Mouse (Mus musculus) intestine, postnatal 0 days (tissue): ENCODE data around the gene Zyg11a. TPM values are rescaled to one million over a fixed set of nuclear protein-coding genes. Genes with fewer than 3 reads are reported as not detected.

ENCODE experiments used
- ATAC-seq: fragments of 200-750 bp; cut with Nextera tagmentation; 2 replicates; pipeline ENCODE4 v1.8.0; 2017; ENCODE audit warnings: mild to moderate bottlenecking, moderate TSS enrichment, moderate library complexity
- H3K27ac ChIP-seq: fragments of 300-500 bp; sonication (generic); 2 replicates; pipeline ENCODE4 v1.5.1; 2014; ENCODE audit warnings: mild to moderate bottlenecking, low read depth, low read length, moderate library complexity
- H3K27me3 ChIP-seq: fragments of 300-500 bp; sonication (generic); replicated peaks from 2 replicates; pipeline ENCODE4 v1.6.1; 2014; ENCODE audit warnings: low read length, mixed read lengths; ENCODE audit not compliant: control insufficient read depth, insufficient read depth
- H3K36me3 ChIP-seq: fragments of 300-500 bp; sonication (generic); 2 replicates; pipeline ENCODE4 v1.6.1; 2014; ENCODE audit warnings: mild to moderate bottlenecking, moderate library complexity; ENCODE audit not compliant: control insufficient read depth, insufficient read depth
- H3K4me1 ChIP-seq: fragments of 300-500 bp; sonication (generic); replicated peaks from 2 replicates; pipeline ENCODE4 v1.6.1; 2014; ENCODE audit warnings: antibody characterized with exemption, low read length, mixed read lengths; ENCODE audit not compliant: control insufficient read depth, insufficient read depth
- H3K4me2 ChIP-seq: fragments of 300-500 bp; sonication (generic); replicated peaks from 2 replicates; pipeline ENCODE4 v1.6.1; 2014; ENCODE audit warnings: low read depth, mild to moderate bottlenecking, moderate library complexity
- H3K4me3 ChIP-seq: fragments of 300-500 bp; sonication (generic); 2 replicates; pipeline ENCODE4 v1.5.1; 2014; ENCODE audit warnings: low read depth, low read length
- H3K9ac ChIP-seq: fragments of 300-500 bp; sonication (generic); 2 replicates; pipeline ENCODE4 v1.6.1; 2014; ENCODE audit warnings: mild to moderate bottlenecking, low read depth, low read length
- H3K9me3 ChIP-seq: fragments of 300-500 bp; sonication (generic); 2 replicates; pipeline ENCODE4 v1.6.1; 2016; ENCODE audit warnings: mixed run types; ENCODE audit not compliant: control insufficient read depth
- CTCF ChIP-seq: sonication (generic); IDR thresholded peaks from 2 replicates; pipeline ENCODE4 v1.5.1; 2016; ENCODE audit warnings: low read depth, mild to moderate bottlenecking, control low read depth, antibody characterized with exemption, moderate library complexity
- WGBS: fragments of 180-500 bp; shearing (Covaris S2); extraction: QIAGEN DNeasy Blood & Tissue Kit; methylation state at CpG from one replicate; pipeline ENCODE4 v1.1.7; 2014; 5-methylcytosine and 5-hydroxymethylcytosine counted together
- polyA plus RNA-seq: library from polyadenylated mRNA; unstranded; fragments of >200 nt; fragmentation: Nextera tagmentation; extraction: Ambion mirVana; gene quantifications from 2 replicates; pipeline ENCODE4 v1.2.1, GENCODE M21; 2015

Gene Zyg11a
- polyA plus RNA-seq, 1 experiment from 2014 or later = 0.18 TPM

DNA sequence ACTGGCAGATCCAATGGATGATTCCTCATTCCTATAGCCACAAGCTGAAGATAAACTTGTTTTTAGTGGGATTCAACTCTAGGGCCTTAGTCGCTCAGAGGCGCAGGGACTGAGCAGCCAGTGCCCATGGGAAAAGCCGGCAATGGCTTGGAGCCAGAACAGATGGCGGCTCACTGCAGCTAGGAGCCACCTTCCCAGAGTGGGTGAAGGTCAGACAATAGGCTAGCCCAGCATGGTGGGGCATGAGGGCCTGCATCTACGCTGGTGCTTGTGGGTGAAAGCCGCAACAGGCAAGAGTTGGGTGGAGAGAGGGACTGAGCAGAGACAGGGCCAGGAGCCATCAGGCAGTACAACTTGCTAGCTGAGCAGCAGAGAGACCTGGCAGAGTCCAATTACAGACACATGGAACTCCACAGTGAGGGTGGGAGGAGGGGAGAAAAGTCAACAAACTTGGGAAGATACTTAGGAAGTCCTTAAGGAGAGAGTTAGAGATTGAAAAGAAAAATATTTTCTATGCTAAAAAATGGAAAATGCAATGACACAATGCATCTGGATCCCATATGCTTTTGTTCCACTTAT, 21.5 kb downstream of the Zyg11a start:
- WGBS = 64% methylated on average over 6 of the region's 6 CpGs
- Histone ChIP-seq H3K4me1 (no peaks in the 10 kb centered on the region), H3K36me3 (no peaks in the 10 kb centered on the region), H3K4me3 (no peak overlapping the region), H3K27me3 (no peaks in the 10 kb centered on the region), H3K4me2 (no peak overlapping the region), H3K27ac (no peak overlapping the region), H3K9ac (no peak overlapping the region), H3K9me3 (no peaks in the 10 kb centered on the region)
- ATAC-seq = no peak
- no peak for TF ChIP-seq CTCF

DNA sequence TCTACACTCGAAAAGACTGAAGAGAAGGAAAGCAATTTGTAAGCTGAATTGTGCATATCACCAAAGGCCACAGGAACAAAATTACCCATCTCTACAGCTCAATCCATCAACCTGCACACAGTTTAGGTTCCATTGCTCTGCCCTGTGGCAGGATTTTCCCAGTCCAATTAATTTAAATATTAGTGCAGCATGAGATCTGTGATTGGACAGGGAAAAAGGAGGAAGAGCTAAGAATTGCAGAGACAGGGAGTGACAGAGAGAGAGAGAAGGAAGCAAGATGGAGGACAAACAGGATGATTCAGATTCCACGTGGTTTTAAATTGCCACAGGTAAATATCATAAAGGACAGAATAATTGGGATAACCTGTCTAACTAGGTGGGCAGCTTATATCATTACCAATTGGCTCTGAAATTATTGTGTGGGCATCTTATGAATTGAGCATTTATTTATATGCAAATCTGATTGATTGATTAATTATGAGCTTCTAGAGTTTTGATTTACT, 25.0 kb downstream of the Zyg11a start:
- WGBS = 59% methylated on average over 2 of the region's 2 CpGs

DNA sequence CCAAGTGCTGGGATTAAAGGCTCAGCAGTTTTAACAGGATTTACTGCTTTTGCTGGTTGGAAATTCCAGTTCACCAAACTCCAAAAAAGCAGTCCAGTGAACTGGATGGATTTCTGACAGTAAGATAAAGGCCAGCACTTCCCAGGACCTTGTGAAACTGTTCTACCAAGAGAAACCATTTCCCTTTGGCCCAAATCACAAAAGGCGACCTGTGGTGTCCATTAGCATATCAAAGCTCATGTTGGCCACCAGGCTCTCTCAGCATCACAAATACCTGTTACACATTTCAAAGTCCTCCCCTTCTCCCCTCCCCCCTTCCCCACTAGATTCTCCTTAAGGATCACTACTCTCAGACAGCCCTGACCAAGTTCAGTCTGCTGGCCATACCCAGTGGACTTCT, 35.6 kb downstream of the Zyg11a start:
- Histone ChIP-seq H3K27me3 (no peaks in the 10 kb centered on the region), H3K27ac (no peak overlapping the region), H3K4me1 (no peaks in the 10 kb centered on the region), H3K36me3 (peaks cover 2% of the 10 kb centered on the region; the same call in 1 of the 2 replicates), H3K9me3 (no peaks in the 10 kb centered on the region), H3K4me2 (no peak overlapping the region), H3K4me3 (no peak overlapping the region), H3K9ac (no peak overlapping the region)
- 79% methylated on average over 1 of the region's 1 CpGs for WGBS
- ATAC-seq = no peak
- TF ChIP-seq CTCF = no peak

More for the DNA sequence above, 25.0 kb downstream of the Zyg11a start:
- no peak overlapping the region for H3K9ac ChIP-seq
- no peak overlapping the region for H3K27ac ChIP-seq
- no peak overlapping the region for H3K4me3 ChIP-seq
- TF ChIP-seq CTCF = no peak
- no peaks in the 10 kb centered on the region for H3K36me3 ChIP-seq
- ATAC-seq = no peak
- H3K4me1 ChIP-seq = no peaks in the 10 kb centered on the region
- no peak overlapping the region for H3K4me2 ChIP-seq
- no peaks in the 10 kb centered on the region for H3K27me3 ChIP-seq
- H3K9me3 ChIP-seq = no peaks in the 10 kb centered on the region

DNA sequence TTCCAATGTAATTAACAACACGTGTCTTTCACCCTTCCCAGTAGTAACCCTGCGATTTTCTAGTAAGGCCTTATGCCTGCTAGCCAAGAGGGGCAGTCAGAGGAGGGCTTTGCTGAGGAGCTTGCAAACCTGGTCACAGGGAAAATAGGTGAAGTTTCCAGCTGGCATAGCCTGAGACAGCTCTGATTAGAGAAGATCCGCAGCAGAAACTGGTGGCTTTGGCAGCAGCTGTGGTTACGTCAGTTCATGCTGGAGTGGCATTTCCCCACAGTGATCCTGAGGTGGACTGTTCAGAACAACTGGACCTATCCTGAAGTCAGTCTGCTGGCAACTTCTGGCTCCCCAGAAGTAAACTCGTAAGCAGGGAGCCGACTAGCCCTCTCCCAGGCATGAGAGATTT, 49.8 kb downstream of the Zyg11a start:
- H3K9me3 ChIP-seq = no peaks in the 10 kb centered on the region
- no peaks in the 10 kb centered on the region for H3K27me3 ChIP-seq
- no peaks in the 10 kb centered on the region for H3K36me3 ChIP-seq
- H3K4me2 ChIP-seq = no peak overlapping the region
- H3K4me3 ChIP-seq = no peak overlapping the region
- no peak overlapping the region for H3K9ac ChIP-seq
- TF ChIP-seq CTCF = no peak
- 0 out of 2 replicates have a peak, but pooled peaks cover 3% of the 10 kb centered on the region for H3K4me1 ChIP-seq
- ATAC-seq = no peak
- no peak overlapping the region for H3K27ac ChIP-seq
- 83% methylated on average over 6 of the region's 6 CpGs for WGBS

DNA sequence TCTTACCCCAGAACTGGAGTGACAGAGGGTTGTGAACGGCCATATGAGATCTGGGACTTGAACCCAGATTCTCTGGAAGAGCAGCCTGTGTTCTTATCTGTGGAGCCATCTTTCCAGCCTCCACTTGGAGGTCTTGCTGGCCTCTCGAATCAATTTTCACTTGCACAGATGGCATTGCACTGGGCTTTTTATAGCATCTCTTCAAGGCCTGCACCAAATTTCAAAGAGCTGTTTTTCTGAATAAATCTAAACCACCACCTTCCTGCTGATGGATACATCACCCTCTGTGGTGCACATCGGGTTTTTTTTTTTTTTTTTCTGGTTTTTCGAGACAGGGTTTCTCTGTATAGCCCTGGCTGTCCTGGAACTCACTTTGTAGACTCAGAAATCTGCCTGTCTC, 51.0 kb downstream of the Zyg11a start:
- 78% methylated on average over 4 of the region's 4 CpGs for WGBS
- no peak overlapping the region for H3K4me2 ChIP-seq
- H3K9ac ChIP-seq = no peak overlapping the region
- no peaks in the 10 kb centered on the region for H3K36me3 ChIP-seq
- no peaks in the 10 kb centered on the region for H3K27me3 ChIP-seq
- TF ChIP-seq CTCF = no peak
- H3K4me1 ChIP-seq = 0 out of 2 replicates have a peak, but pooled peaks cover 3% of the 10 kb centered on the region
- H3K4me3 ChIP-seq = no peak overlapping the region
- H3K9me3 ChIP-seq = no peaks in the 10 kb centered on the region
- ATAC-seq = no peak
- H3K27ac ChIP-seq = no peak overlapping the region

DNA sequence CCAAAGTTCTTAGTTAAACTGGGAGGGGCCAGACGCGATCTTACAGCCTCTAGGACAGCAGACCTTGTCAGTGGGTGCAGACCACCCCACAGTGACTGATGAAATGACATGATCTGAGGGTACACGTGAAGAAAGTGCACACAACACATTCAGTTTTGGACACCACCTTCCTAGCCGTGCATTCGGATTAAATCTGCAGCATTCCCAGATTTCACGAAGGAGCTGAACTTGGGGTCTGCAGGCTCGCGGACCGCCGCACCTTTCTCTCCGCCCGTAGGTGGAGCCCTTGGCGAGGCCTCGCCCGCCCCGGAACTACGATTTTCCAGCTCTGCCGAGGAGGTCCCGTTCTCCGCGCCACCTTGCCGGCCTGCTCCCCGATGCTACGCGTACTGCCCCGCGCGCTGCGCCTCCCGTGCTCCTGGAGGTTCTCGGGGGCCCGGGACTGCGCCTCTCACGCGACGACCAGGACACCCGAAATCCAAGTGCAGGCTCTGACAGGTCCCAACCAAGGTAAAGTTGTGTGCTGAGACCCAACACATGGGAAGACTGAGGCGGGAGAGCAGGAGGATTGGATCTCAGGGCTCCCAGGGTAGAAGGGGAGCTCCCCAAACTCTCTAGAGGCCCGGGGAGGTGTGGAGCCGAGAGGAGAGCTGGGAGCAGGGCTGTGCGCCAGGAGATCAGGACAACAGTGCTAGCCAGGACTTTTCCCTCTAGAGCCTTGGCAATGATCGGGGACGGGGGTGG, 52.5 kb downstream of the Zyg11a start, which contains the start of gene Echdc2:
TSS of gene Echdc2 (plus strand) at position 286 of the 744 bp plus-strand sequence.
- Histone ChIP-seq H3K9ac (peak within 1 kb of the TSS; percentile 65), H3K36me3 (no peaks in the 10 kb centered on the region), H3K4me1 (0 out of 2 replicates have a peak, but pooled peaks cover 3% of the 10 kb centered on the region), H3K27me3 (no peaks in the 10 kb centered on the region), H3K4me3 (peak within 1 kb of the TSS; percentile 69), H3K4me2 (peak within 1 kb of the TSS; percentile 99), H3K27ac (no peak within 1 kb of the TSS), H3K9me3 (no peaks in the 10 kb centered on the region)
- ATAC-seq = peak; percentile 38; the same call in 1 of the 2 replicates
- TF ChIP-seq CTCF = peak; percentile 70
- under 1% methylated on average over 43 of the region's 43 CpGs for WGBS
